43 mouse cellular contexts compared by ENCODE assay signal in the genomic region with DNA sequence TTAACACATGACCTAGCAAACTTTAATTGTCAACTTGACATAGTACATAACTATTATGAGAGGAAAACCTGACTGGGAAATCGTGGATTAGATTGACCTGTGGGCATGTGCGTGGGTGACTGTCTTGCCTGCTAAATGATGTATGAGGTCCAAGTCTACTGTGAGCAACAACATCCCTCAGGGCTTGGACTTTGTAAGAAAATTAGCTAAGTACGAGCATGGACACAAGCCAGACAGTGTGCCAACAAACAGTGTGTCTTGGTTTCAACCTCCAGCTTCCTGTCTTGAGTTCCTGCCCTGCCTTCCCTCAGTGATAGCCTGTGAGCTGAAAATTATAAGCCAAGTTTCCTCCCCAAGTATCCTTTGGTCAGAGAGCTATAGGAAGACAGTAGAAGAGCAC. TPM values are rescaled to one million over a fixed set of nuclear protein-coding genes. Genes with fewer than 3 reads are reported as not detected.
DNase-seq lines count a peak whose midpoint lies in the region; ATAC-seq lines count a peak whose summit lies in the region.
"Had no signal": no experiment of that assay in that cellular context is flagged by ENCODE, and none has a peak within 500 bp of the region (broad histone marks: within the 10 kb centered on the region; RNA-seq: fewer than 3 reads in every experiment).

No protein-coding gene starts in this region.

- no peak overlapping the region for H3K4me3 ChIP-seq in kidney, embryonic 14.5 days (ENCODE audit: low read length)
- H3K4me3 ChIP-seq: embryonic facial prominence, embryonic 10.5 days; embryonic facial prominence, embryonic 15.5 days; forebrain, embryonic 13.5 days; heart, embryonic 10.5 days; heart, embryonic 15.5 days; hindbrain, embryonic 12.5 days; intestine, embryonic 15.5 days; layer of hippocampus, adult 2 months; left cerebral cortex, adult 2 months; limb, embryonic 13.5 days; liver, embryonic 13.5 days; megakaryocyte, embryonic 14.5 days; midbrain, embryonic 12.5 days; myocyte; neural tube, embryonic 12.5 days had no signal

- ATAC-seq in CD4-positive, CD25-positive, alpha-beta regulatory T cell, adult 4 months = no peak
- ATAC-seq in kidney, embryonic 14.5 days (ENCODE audit: low FRiP score, low TSS enrichment) = no peak
- ATAC-seq: forebrain, embryonic 13.5 days; hindbrain, postnatal 0 days; intestine, embryonic 15.5 days; lung, postnatal 0 days had no signal

- intact Hi-C loops in left cerebral cortex, postnatal 25 days (cut with DNase I) = no loop called here

- peak; percentile 5 for DNase-seq in CD4-positive, CD25-positive, alpha-beta regulatory T cell, adult 2 months (ENCODE audit: low read depth, low spot score)
- peak; percentile 24 to 60 for DNase-seq in kidney, adult 8-10 months
- peak; percentile 67 for DNase-seq in kidney, adult 9 months
- DNase-seq in left cerebral cortex, postnatal 25 days (ENCODE audit: low spot score in 2 of 2) = no peak
- DNase-seq in urinary bladder, adult 2 months (ENCODE audit: low spot score) = no peak
- no peak for DNase-seq in layer of hippocampus, adult 11-12 months (ENCODE audit: low spot score)
- DNase-seq: adrenal gland, postnatal 25 days; cerebellum, adult 18-20 months; cerebellum, postnatal 10 days; gastrocnemius, postnatal 10 days; heart, adult 11 months; liver, embryonic 13.5 days; lung, adult 18-20 months; lung, postnatal 4 days; right cerebral cortex, postnatal 4 days; thymus, adult 18-20 months; thymus, postnatal 25 days had no signal

- H3K4me1 ChIP-seq in kidney, embryonic 14.5 days (ENCODE audit: control insufficient read depth, insufficient read depth, low read length) = no peaks in the 10 kb centered on the region
- H3K4me1 ChIP-seq: embryonic facial prominence, embryonic 10.5 days; embryonic facial prominence, embryonic 15.5 days; forebrain, embryonic 13.5 days; heart, embryonic 10.5 days; heart, embryonic 15.5 days; hindbrain, embryonic 12.5 days; intestine, embryonic 15.5 days; limb, embryonic 13.5 days; liver, embryonic 13.5 days; midbrain, embryonic 12.5 days; neural tube, embryonic 12.5 days had no signal

- no peaks in the 10 kb centered on the region for H3K36me3 ChIP-seq in kidney, embryonic 14.5 days (ENCODE audit: control insufficient read depth, insufficient read depth, low read length)
- H3K36me3 ChIP-seq: embryonic facial prominence, embryonic 10.5 days; embryonic facial prominence, embryonic 15.5 days; heart, embryonic 10.5 days; heart, embryonic 15.5 days; hindbrain, embryonic 12.5 days; intestine, embryonic 15.5 days; limb, embryonic 13.5 days; liver, embryonic 13.5 days; midbrain, embryonic 12.5 days; neural tube, embryonic 12.5 days had no signal

- H3K27me3 ChIP-seq in kidney, embryonic 14.5 days (ENCODE audit: control insufficient read depth, insufficient read depth, low read length) = no peaks in the 10 kb centered on the region
- H3K27me3 ChIP-seq: embryonic facial prominence, embryonic 15.5 days; forebrain, embryonic 13.5 days; heart, embryonic 15.5 days; hindbrain, embryonic 12.5 days; intestine, embryonic 15.5 days; limb, embryonic 13.5 days; liver, embryonic 13.5 days; megakaryocyte, embryonic 14.5 days; midbrain, embryonic 12.5 days; neural tube, embryonic 12.5 days had no signal

- no peak overlapping the region for H3K27ac ChIP-seq in kidney, embryonic 14.5 days (ENCODE audit: low read depth, low read length)
- H3K27ac ChIP-seq: embryonic facial prominence, embryonic 10.5 days; embryonic facial prominence, embryonic 15.5 days; forebrain, embryonic 13.5 days; heart, embryonic 10.5 days; heart, embryonic 15.5 days; hindbrain, embryonic 12.5 days; hindbrain, postnatal 0 days; intestine, embryonic 15.5 days; layer of hippocampus, adult 2 months; left cerebral cortex, adult 2 months; limb, embryonic 13.5 days; liver, embryonic 13.5 days; midbrain, embryonic 12.5 days; neural tube, embryonic 12.5 days; stomach, postnatal 0 days had no signal

- H3K9ac ChIP-seq in kidney, embryonic 14.5 days (ENCODE audit: low read depth, low read length) = no peak overlapping the region
- H3K9ac ChIP-seq: embryonic facial prominence, embryonic 15.5 days; forebrain, embryonic 13.5 days; heart, embryonic 15.5 days; hindbrain, embryonic 12.5 days; intestine, embryonic 15.5 days; limb, embryonic 13.5 days; liver, embryonic 13.5 days; midbrain, embryonic 12.5 days; neural tube, embryonic 12.5 days had no signal

- H3K9me3 ChIP-seq in kidney, embryonic 14.5 days (ENCODE audit: control insufficient read depth, low read length) = no peaks in the 10 kb centered on the region
- H3K9me3 ChIP-seq: embryonic facial prominence, embryonic 10.5 days; embryonic facial prominence, embryonic 15.5 days; forebrain, embryonic 13.5 days; heart, embryonic 10.5 days; heart, embryonic 15.5 days; hindbrain, embryonic 12.5 days; intestine, embryonic 15.5 days; limb, embryonic 13.5 days; liver, embryonic 13.5 days; megakaryocyte, embryonic 14.5 days; midbrain, embryonic 12.5 days; neural tube, embryonic 12.5 days had no signal

- WGBS in kidney, embryonic 14.5 days = 65% methylated on average over 3 of the region's 3 CpGs

- H3K4me2 ChIP-seq in kidney, embryonic 14.5 days (replicated peaks; ENCODE audit: low read depth, low read length) = no peak overlapping the region
- H3K4me2 ChIP-seq: embryonic facial prominence, embryonic 15.5 days; forebrain, embryonic 13.5 days; heart, embryonic 15.5 days; hindbrain, embryonic 12.5 days; intestine, embryonic 15.5 days; limb, embryonic 13.5 days; liver, embryonic 13.5 days; midbrain, embryonic 12.5 days; neural tube, embryonic 12.5 days had no signal

RNA-seq across cellular contexts. Expression of a gene that starts 22.5 kb away (rescaled TPM):
- polyA plus RNA-seq in CD4-positive, CD25-positive, alpha-beta regulatory T cell, adult 4 months (2017; shearing (Covaris generic)) = not detected
- polyA plus RNA-seq in kidney, embryonic 14.5 days (2014; fragmentation: Nextera tagmentation; extraction: Ambion mirVana) = not detected in 2 replicates
- not detected for total RNA-seq in left cerebral cortex, postnatal 25 days (2021)
- polyA plus RNA-seq in urinary bladder, adult 2 months (2012; rRNA removed) = 0.32 and 0.45 TPM in 2 replicates
- total RNA-seq: adrenal gland, postnatal 25 days; common myeloid progenitor, adult 5-6 weeks; gastrocnemius, postnatal 10 days; layer of hippocampus, adult 2 months; layer of hippocampus, postnatal 14 days; left cerebral cortex, adult 2 months; left cerebral cortex, postnatal 36 days had no signal
- polyA plus RNA-seq: embryonic facial prominence, embryonic 10.5 days; embryonic facial prominence, embryonic 15.5 days; forebrain, embryonic 13.5 days; liver, embryonic 13.5 days; midbrain, embryonic 12.5 days; midbrain, postnatal 0 days; myocyte; spleen, adult 2 months had no signal

RNA-seq across cellular contexts. Expression of a gene that starts 40.2 kb away (rescaled TPM):
- not detected for polyA plus RNA-seq in CD4-positive, CD25-positive, alpha-beta regulatory T cell, adult 4 months (2017; shearing (Covaris generic))
- polyA plus RNA-seq in kidney, embryonic 14.5 days (2014; fragmentation: Nextera tagmentation; extraction: Ambion mirVana) = not detected in 2 replicates
- total RNA-seq in left cerebral cortex, postnatal 25 days (2021) = under 1 TPM in 1 of 2 experiments, not detected in 1; 0.25 TPM
- not detected in 2 replicates for polyA plus RNA-seq in urinary bladder, adult 2 months (2012; rRNA removed)
- total RNA-seq: adrenal gland, postnatal 25 days; common myeloid progenitor, adult 5-6 weeks; ES-E14; heart, postnatal 25 days; hindbrain, postnatal 0 days; layer of hippocampus, adult 2 months; layer of hippocampus, postnatal 14 days; left cerebral cortex, adult 2 months; left cerebral cortex, postnatal 36 days; midbrain, postnatal 0 days had no signal
- polyA plus RNA-seq: embryonic facial prominence, embryonic 10.5 days; forebrain, embryonic 13.5 days; heart, embryonic 10.5 days; heart, embryonic 15.5 days; hindbrain, embryonic 12.5 days; hindbrain, postnatal 0 days; liver, embryonic 13.5 days; lung, postnatal 0 days; midbrain, embryonic 12.5 days; midbrain, postnatal 0 days; neural tube, embryonic 12.5 days; spleen, adult 2 months; stomach, postnatal 0 days had no signal

RNA-seq across cellular contexts. Expression of a gene that starts 41.1 kb away (rescaled TPM):
- 10 to 100 TPM; 24.0 to 26.9 TPM for polyA plus RNA-seq in CD4-positive, CD25-positive, alpha-beta regulatory T cell, adult 4 months (2017; shearing (Covaris generic))
- 57.3 and 86.1 TPM in 2 replicates for polyA plus RNA-seq in kidney, embryonic 14.5 days (2014; fragmentation: Nextera tagmentation; extraction: Ambion mirVana)
- total RNA-seq in left cerebral cortex, postnatal 25 days (2021) = 10 to 100 TPM; 59.3 to 59.6 TPM
- 40.9 and 41.3 TPM in 2 replicates for polyA plus RNA-seq in urinary bladder, adult 2 months (2012; rRNA removed)

Comparison
In these comparisons a context has a peak if more than half of its experiments do, and no peak if none do; other contexts are left out.
1. DNase-seq: peak in CD4-positive, CD25-positive, alpha-beta regulatory T cell, adult 2 months (single experiment), kidney, adult 8-10 months (2 of 2) and kidney, adult 9 months (single experiment); none in left cerebral cortex, postnatal 25 days (0 of 2), urinary bladder, adult 2 months (single experiment) and layer of hippocampus, adult 11-12 months (single experiment).